Mouse (Mus musculus): ENCODE results near the gene Meis1. TPM values are rescaled to one million over a fixed set of nuclear protein-coding genes. Genes with fewer than 3 reads are reported as not detected.

Gene Meis1
- polyA plus RNA-seq, 1 experiment from 2014 or later, result 50.1 TPM

- Histone ChIP-seq H3K9ac (ENCODE audit: low read length) (peak overlapping the region; percentile 99), H3K4me1 (ENCODE audit: control insufficient read depth in 2 of 2, insufficient read depth in 2 of 2, low read length in 2 of 2) (peaks cover 20 to 43% of the 10 kb centered on the region in 2 experiments), H3K36me3 (ENCODE audit: control insufficient read depth, insufficient read depth, low read length) (peaks cover 47% of the 10 kb centered on the region), H3K4me3 (ENCODE audit: control insufficient read depth in 1 of 2, insufficient read depth in 1 of 2, low read depth in 1 of 2, low read length in 2 of 2) (peak overlapping the region; percentile 63 to 93), H3K9me3 (ENCODE audit: control insufficient read depth, low read length) (no peaks in the 10 kb centered on the region), H3K4me2 (ENCODE audit: low read length) (peak overlapping the region; percentile 96), H3K27ac (replicated peaks in 1 of 2; ENCODE audit: control insufficient read depth in 1 of 2, insufficient read depth in 1 of 2, low read depth in 2 of 2, low read length in 2 of 2) (peak overlapping the region; percentile 82 to 93), H3K27me3 (ENCODE audit: control insufficient read depth, insufficient read depth, low read length) (no peaks in the 10 kb centered on the region)
- no peak for ATAC-seq (ENCODE audit: insufficient number of reproducible peaks, insufficient read depth, low FRiP score, low read depth)
- 6% methylated on average over 25 of the region's 25 CpGs for WGBS
Observed at GRCm38 (mm10) chr11:19013141-19014112, 5.4 kb downstream of the Meis1 start.

- Histone ChIP-seq H3K4me1 (ENCODE audit: control insufficient read depth in 2 of 2, insufficient read depth in 2 of 2, low read length in 2 of 2) (peaks cover 25 to 46% of the 10 kb centered on the region in 2 experiments), H3K27me3 (ENCODE audit: control insufficient read depth, insufficient read depth, low read length) (no peaks in the 10 kb centered on the region), H3K4me2 (ENCODE audit: low read length) (peak overlapping the region; percentile 96), H3K4me3 (ENCODE audit: control insufficient read depth in 1 of 2, insufficient read depth in 1 of 2, low read depth in 1 of 2, low read length in 2 of 2) (peak overlapping the region in 1 of 2 experiments; percentile 63; a peak in 2 of 4 replicates), H3K9me3 (ENCODE audit: control insufficient read depth, low read length) (no peaks in the 10 kb centered on the region), H3K9ac (ENCODE audit: low read length) (peak overlapping the region; percentile 99), H3K27ac (replicated peaks in 1 of 2; ENCODE audit: control insufficient read depth in 1 of 2, insufficient read depth in 1 of 2, low read depth in 2 of 2, low read length in 2 of 2) (peak overlapping the region; percentile 82 to 93), H3K36me3 (ENCODE audit: control insufficient read depth, insufficient read depth, low read length) (peaks cover 47% of the 10 kb centered on the region)
- 13% methylated on average over 2 of the region's 2 CpGs for WGBS
- no peak for ATAC-seq (ENCODE audit: insufficient number of reproducible peaks, insufficient read depth, low FRiP score, low read depth)
Observed at GRCm38 (mm10) chr11:19012463-19013115, 6.2 kb downstream of the Meis1 start.

GRCm38 (mm10) chr11:19012001-19012400 lies 6.8 kb downstream of the Meis1 start:
- peaks cover 30 to 52% of the 10 kb centered on the region in 2 experiments for H3K4me1 ChIP-seq (ENCODE audit: control insufficient read depth in 2 of 2, insufficient read depth in 2 of 2, low read length in 2 of 2)
- peak overlapping the region; percentile 4 to 63; a peak in 2 of 4 replicates for H3K4me3 ChIP-seq (ENCODE audit: control insufficient read depth in 1 of 2, insufficient read depth in 1 of 2, low read depth in 1 of 2, low read length in 2 of 2)
- no peak for ATAC-seq (ENCODE audit: insufficient number of reproducible peaks, insufficient read depth, low FRiP score, low read depth)
- peak overlapping the region; percentile 96 for H3K4me2 ChIP-seq (ENCODE audit: low read length)
- no peaks in the 10 kb centered on the region for H3K9me3 ChIP-seq (ENCODE audit: control insufficient read depth, low read length)
- WGBS, result 26% methylated on average over 2 of the region's 2 CpGs
- no peaks in the 10 kb centered on the region for H3K27me3 ChIP-seq (ENCODE audit: control insufficient read depth, insufficient read depth, low read length)
- H3K36me3 ChIP-seq (ENCODE audit: control insufficient read depth, insufficient read depth, low read length), result peaks cover 47% of the 10 kb centered on the region
- H3K9ac ChIP-seq (ENCODE audit: low read length), result peak overlapping the region; percentile 99
- H3K27ac ChIP-seq (replicated peaks in 1 of 2; ENCODE audit: control insufficient read depth in 1 of 2, insufficient read depth in 1 of 2, low read depth in 2 of 2, low read length in 2 of 2), result peak overlapping the region; percentile 75 to 93

- peak overlapping the region; percentile 96 for H3K4me2 ChIP-seq (ENCODE audit: low read length)
- H3K27ac ChIP-seq (replicated peaks in 1 of 2; ENCODE audit: control insufficient read depth in 1 of 2, insufficient read depth in 1 of 2, low read depth in 2 of 2, low read length in 2 of 2), result peak overlapping the region in 1 of 2 experiments; percentile 93; a peak in 2 of 4 replicates
- peaks cover 50% of the 10 kb centered on the region for H3K36me3 ChIP-seq (ENCODE audit: control insufficient read depth, insufficient read depth, low read length)
- peak overlapping the region in 1 of 2 experiments; percentile 36; a peak in 1 of 4 replicates for H3K4me3 ChIP-seq (ENCODE audit: control insufficient read depth in 1 of 2, insufficient read depth in 1 of 2, low read depth in 1 of 2, low read length in 2 of 2)
- ATAC-seq (ENCODE audit: insufficient number of reproducible peaks, insufficient read depth, low FRiP score, low read depth), result no peak
- WGBS, result 34% methylated on average over 9 of the region's 9 CpGs
- peak overlapping the region; percentile 99 for H3K9ac ChIP-seq (ENCODE audit: low read length)
- peaks cover 30 to 54% of the 10 kb centered on the region in 2 experiments for H3K4me1 ChIP-seq (ENCODE audit: control insufficient read depth in 2 of 2, insufficient read depth in 2 of 2, low read length in 2 of 2)
- H3K9me3 ChIP-seq (ENCODE audit: control insufficient read depth, low read length), result no peaks in the 10 kb centered on the region
- no peaks in the 10 kb centered on the region for H3K27me3 ChIP-seq (ENCODE audit: control insufficient read depth, insufficient read depth, low read length)
Observed at GRCm38 (mm10) chr11:19011108-19011805, 7.5 kb downstream of the Meis1 start.

- no peak for ATAC-seq (ENCODE audit: insufficient number of reproducible peaks, insufficient read depth, low FRiP score, low read depth)
- Histone ChIP-seq H3K9me3 (ENCODE audit: control insufficient read depth, low read length) (no peaks in the 10 kb centered on the region), H3K4me2 (ENCODE audit: low read length) (peak overlapping the region; percentile 96), H3K4me3 (ENCODE audit: control insufficient read depth in 1 of 2, insufficient read depth in 1 of 2, low read depth in 1 of 2, low read length in 2 of 2) (peak overlapping the region; percentile 13 to 36), H3K36me3 (ENCODE audit: control insufficient read depth, insufficient read depth, low read length) (peaks cover 49% of the 10 kb centered on the region), H3K4me1 (ENCODE audit: control insufficient read depth in 2 of 2, insufficient read depth in 2 of 2, low read length in 2 of 2) (peaks cover 30 to 57% of the 10 kb centered on the region in 2 experiments), H3K27me3 (ENCODE audit: control insufficient read depth, insufficient read depth, low read length) (no peaks in the 10 kb centered on the region), H3K9ac (ENCODE audit: low read length) (peak overlapping the region; percentile 99), H3K27ac (replicated peaks in 1 of 2; ENCODE audit: control insufficient read depth in 1 of 2, insufficient read depth in 1 of 2, low read depth in 2 of 2, low read length in 2 of 2) (peak overlapping the region; percentile 90 to 93)
- 14% methylated on average over 14 of the region's 14 CpGs for WGBS
Observed at GRCm38 (mm10) chr11:19010396-19010811, 8.4 kb downstream of the Meis1 start.

- 20% methylated on average over 17 of the region's 17 CpGs for WGBS
- ATAC-seq (ENCODE audit: insufficient number of reproducible peaks, insufficient read depth, low FRiP score, low read depth), result no peak
- peaks cover 30 to 57% of the 10 kb centered on the region in 2 experiments for H3K4me1 ChIP-seq (ENCODE audit: control insufficient read depth in 2 of 2, insufficient read depth in 2 of 2, low read length in 2 of 2)
Observed at GRCm38 (mm10) chr11:19009536-19010395, 9.0 kb downstream of the Meis1 start.

More at GRCm38 (mm10) chr11:19009536-19010395, 9.0 kb downstream of the Meis1 start:
- Histone ChIP-seq H3K27me3 (ENCODE audit: control insufficient read depth, insufficient read depth, low read length) (no peaks in the 10 kb centered on the region), H3K36me3 (ENCODE audit: control insufficient read depth, insufficient read depth, low read length) (peaks cover 51% of the 10 kb centered on the region), H3K9ac (ENCODE audit: low read length) (peak overlapping the region; percentile 99), H3K9me3 (ENCODE audit: control insufficient read depth, low read length) (no peaks in the 10 kb centered on the region), H3K4me2 (ENCODE audit: low read length) (peak overlapping the region; percentile 96), H3K27ac (replicated peaks in 1 of 2; ENCODE audit: control insufficient read depth in 1 of 2, insufficient read depth in 1 of 2, low read depth in 2 of 2, low read length in 2 of 2) (peak overlapping the region; percentile 90 to 93), H3K4me3 (ENCODE audit: control insufficient read depth in 1 of 2, insufficient read depth in 1 of 2, low read depth in 1 of 2, low read length in 2 of 2) (peak overlapping the region; percentile 13 to 36)

Data from heart, embryonic 14.5 days (tissue).